Mouse (Mus musculus) liver, adult (tissue): Measurements from ENCODE around the gene Shisa5.

ENCODE experiments used
- GATA4 ChIP-seq: IDR thresholded peaks from 2 replicates; pipeline ENCODE4 v1.6.1; 2014; ENCODE audit warnings: mild to moderate bottlenecking, low read length; ENCODE audit not compliant: insufficient replicate concordance

Gene Shisa5

GRCm38 (mm10) chr9:109008994-109009635, 29.2 kb upstream of the Shisa5 start:
- no peak for TF ChIP-seq GATA4

GRCm38 (mm10) chr9:109009636-109010315, 28.6 kb upstream of the Shisa5 start:
- no peak for TF ChIP-seq GATA4

- TF ChIP-seq GATA4 = no peak
These were observed 28.1 kb upstream of the Shisa5 start for GRCm38 (mm10) chr9:109010316-109010690.

- TF ChIP-seq GATA4 = no peak
These were observed 23.0 kb upstream of the Shisa5 start for GRCm38 (mm10) chr9:109015397-109015796.

GRCm38 (mm10) chr9:109016973-109017604, 21.3 kb upstream of the Shisa5 start:
- no peak for TF ChIP-seq GATA4

GRCm38 (mm10) chr9:109021428-109021827, 16.9 kb upstream of the Shisa5 start:
- TF ChIP-seq GATA4 = no peak

GRCm38 (mm10) chr9:109022866-109023685, 15.3 kb upstream of the Shisa5 start:
- TF ChIP-seq GATA4 = no peak

- no peak for TF ChIP-seq GATA4
These were observed 10.8 kb upstream of the Shisa5 start for GRCm38 (mm10) chr9:109027521-109027920.

GRCm38 (mm10) chr9:109028421-109028820, 9.9 kb upstream of the Shisa5 start:
- no peak for TF ChIP-seq GATA4

- TF ChIP-seq GATA4 = no peak
These were observed 9.4 kb upstream of the Shisa5 start for GRCm38 (mm10) chr9:109028919-109029318.

- TF ChIP-seq GATA4 = no peak
These were observed 8.1 kb upstream of the Shisa5 start for GRCm38 (mm10) chr9:109030312-109030711.

- no peak for TF ChIP-seq GATA4
These were observed 7.4 kb upstream of the Shisa5 start for GRCm38 (mm10) chr9:109031001-109031400.

- TF ChIP-seq GATA4 = no peak
These were observed 6.7 kb upstream of the Shisa5 start for GRCm38 (mm10) chr9:109031686-109032085.

- TF ChIP-seq GATA4 = no peak
These were observed 5.9 kb upstream of the Shisa5 start for GRCm38 (mm10) chr9:109032435-109032834.

- no peak; the same call in 1 of the 2 replicates for TF ChIP-seq GATA4
These were observed 568 bp downstream of the Shisa5 start for GRCm38 (mm10) chr9:109038901-109039364.
